Mouse (Mus musculus): ENCODE results near the gene Gstm1. TPM values are rescaled to one million over a fixed set of nuclear protein-coding genes. Genes with fewer than 3 reads are reported as not detected.
"Not testable (repeated sequence)": the region's sequence is repeated elsewhere in the genome, so short reads cannot be mapped to it uniquely, and the experiment has no call there.

Gene Gstm1
- total and polyA plus RNA-seq, 3 experiments: 0.53 TPM; not detected in 2

- DNase-seq (ENCODE audit: low spot score) (no peak), ATAC-seq (ENCODE audit: extremely low read depth, insufficient number of reproducible peaks, low FRiP score, poor library complexity, severe bottlenecking) (no peak)
- Histone ChIP-seq H3K4me3 (ENCODE audit: low read depth, low read length) (no peak overlapping the region), H3K9me3 (replicated peaks) (no peaks in the 10 kb centered on the region), H3K4me1 (ENCODE audit: insufficient read depth, low read depth, low read length) (peaks cover 8% of the 10 kb centered on the region), H3K36me3 (replicated peaks) (no peaks in the 10 kb centered on the region), H3K27me3 (ENCODE audit: insufficient read depth, low read length) (peaks cover 18% of the 10 kb centered on the region)
- TF ChIP-seq GATA1 (IDR thresholded peaks at IDR 0.05; ENCODE audit: borderline replicate concordance, low read length) (no peak), CTCF (IDR thresholded peaks at IDR 0.05; ENCODE audit: low read depth, low read length) (no peak), POLR2AphosphoS5 (IDR thresholded peaks at IDR 0.05; ENCODE audit: insufficient replicate concordance, low read depth, low read length) (no peak), GATA2 (IDR thresholded peaks at IDR 0.05; ENCODE audit: borderline replicate concordance, low read depth, low read length) (no peak)
Measured at GRCm38 (mm10) chr3:108010286-108010685, 7.5 kb downstream of the Gstm1 start.

GRCm38 (mm10) chr3:108002021-108002420, 15.8 kb downstream of the Gstm1 start:
- ATAC-seq (ENCODE audit: extremely low read depth, insufficient number of reproducible peaks, low FRiP score, poor library complexity, severe bottlenecking): no peak
- TF ChIP-seq CTCF (IDR thresholded peaks at IDR 0.05; ENCODE audit: low read depth, low read length): no peak
- peaks cover 12% of the 10 kb centered on the region for H3K27me3 ChIP-seq (ENCODE audit: insufficient read depth, low read length)
- no peak for DNase-seq (ENCODE audit: low spot score)
- no peak overlapping the region for H3K4me3 ChIP-seq (ENCODE audit: low read depth, low read length)
- H3K9me3 ChIP-seq (replicated peaks): no peaks in the 10 kb centered on the region
- H3K36me3 ChIP-seq (replicated peaks): no peaks in the 10 kb centered on the region
- H3K4me1 ChIP-seq (ENCODE audit: insufficient read depth, low read depth, low read length): no peaks in the 10 kb centered on the region

GRCm38 (mm10) chr3:107999491-107999890, 18.3 kb downstream of the Gstm1 start:
- Histone ChIP-seq H3K27me3 (ENCODE audit: insufficient read depth, low read length) (peaks cover 9% of the 10 kb centered on the region; the same call in 1 of the 2 replicates), H3K9me3 (replicated peaks) (peaks cover 4% of the 10 kb centered on the region), H3K4me1 (ENCODE audit: insufficient read depth, low read depth, low read length) (no peaks in the 10 kb centered on the region), H3K4me3 (ENCODE audit: low read depth, low read length) (no peak overlapping the region), H3K36me3 (replicated peaks) (no peaks in the 10 kb centered on the region)
- TF ChIP-seq CTCF (IDR thresholded peaks at IDR 0.05; ENCODE audit: low read depth, low read length): no peak
- TF ChIP-seq GATA1 (IDR thresholded peaks at IDR 0.05; ENCODE audit: borderline replicate concordance, low read length): no peak
- no peak for TF ChIP-seq TAL1 (conservative IDR thresholded peaks at IDR 0.05; ENCODE audit: low read depth, low read length)
- no peak for TF ChIP-seq GATA2 (IDR thresholded peaks at IDR 0.05; ENCODE audit: borderline replicate concordance, low read depth, low read length)
- no peak for TF ChIP-seq POLR2AphosphoS5 (IDR thresholded peaks at IDR 0.05; ENCODE audit: insufficient replicate concordance, low read depth, low read length)
- ATAC-seq (ENCODE audit: extremely low read depth, insufficient number of reproducible peaks, low FRiP score, poor library complexity, severe bottlenecking) (no peak), DNase-seq (ENCODE audit: low spot score) (no peak)

- Histone ChIP-seq H3K4me3 (ENCODE audit: low read depth, low read length) (no peak overlapping the region), H3K9me3 (replicated peaks) (peaks cover 10% of the 10 kb centered on the region), H3K27me3 (ENCODE audit: insufficient read depth, low read length) (peaks cover 7% of the 10 kb centered on the region; the same call in 1 of the 2 replicates), H3K36me3 (replicated peaks) (no peaks in the 10 kb centered on the region), H3K4me1 (ENCODE audit: insufficient read depth, low read depth, low read length) (no peaks in the 10 kb centered on the region)
- DNase-seq (ENCODE audit: low spot score): no peak
- TF ChIP-seq CTCF (IDR thresholded peaks at IDR 0.05; ENCODE audit: low read depth, low read length) (no peak), TAL1 (conservative IDR thresholded peaks at IDR 0.05; ENCODE audit: low read depth, low read length) (no peak), GATA2 (IDR thresholded peaks at IDR 0.05; ENCODE audit: borderline replicate concordance, low read depth, low read length) (no peak), POLR2AphosphoS5 (IDR thresholded peaks at IDR 0.05; ENCODE audit: insufficient replicate concordance, low read depth, low read length) (no peak), GATA1 (IDR thresholded peaks at IDR 0.05; ENCODE audit: borderline replicate concordance, low read length) (no peak)
- ATAC-seq (ENCODE audit: extremely low read depth, insufficient number of reproducible peaks, low FRiP score, poor library complexity, severe bottlenecking): no peak
Measured at GRCm38 (mm10) chr3:107998591-107998990, 19.2 kb downstream of the Gstm1 start.

- H3K9me3 ChIP-seq (replicated peaks): peaks cover 10% of the 10 kb centered on the region
- no peak for DNase-seq (ENCODE audit: low spot score)
- no peaks in the 10 kb centered on the region for H3K36me3 ChIP-seq (replicated peaks)
- no peak overlapping the region for H3K4me3 ChIP-seq (ENCODE audit: low read depth, low read length)
- peaks cover 4% of the 10 kb centered on the region; the same call in 1 of the 2 replicates for H3K27me3 ChIP-seq (ENCODE audit: insufficient read depth, low read length)
- no peaks in the 10 kb centered on the region for H3K4me1 ChIP-seq (ENCODE audit: insufficient read depth, low read depth, low read length)
- ATAC-seq (ENCODE audit: extremely low read depth, insufficient number of reproducible peaks, low FRiP score, poor library complexity, severe bottlenecking): no peak
- TF ChIP-seq GATA1 (IDR thresholded peaks at IDR 0.05; ENCODE audit: borderline replicate concordance, low read length): no peak
- TF ChIP-seq GATA2 (IDR thresholded peaks at IDR 0.05; ENCODE audit: borderline replicate concordance, low read depth, low read length): no peak
- TF ChIP-seq TAL1 (conservative IDR thresholded peaks at IDR 0.05; ENCODE audit: low read depth, low read length): no peak
- no peak for TF ChIP-seq CTCF (IDR thresholded peaks at IDR 0.05; ENCODE audit: low read depth, low read length)
- no peak for TF ChIP-seq POLR2AphosphoS5 (IDR thresholded peaks at IDR 0.05; ENCODE audit: insufficient replicate concordance, low read depth, low read length)
Measured at GRCm38 (mm10) chr3:107996576-107996975, 21.2 kb downstream of the Gstm1 start.

GRCm38 (mm10) chr3:107995974-107996373, 21.8 kb downstream of the Gstm1 start:
- not testable (repeated sequence) for H3K27me3 ChIP-seq (ENCODE audit: insufficient read depth, low read length); H3K36me3 ChIP-seq (replicated peaks); ATAC-seq (ENCODE audit: extremely low read depth, insufficient number of reproducible peaks, low FRiP score, poor library complexity, severe bottlenecking); H3K4me1 ChIP-seq (ENCODE audit: insufficient read depth, low read depth, low read length); H3K9me3 ChIP-seq (replicated peaks); H3K4me3 ChIP-seq (ENCODE audit: low read depth, low read length); DNase-seq (ENCODE audit: low spot score)

- H3K4me1 ChIP-seq (ENCODE audit: insufficient read depth, low read depth, low read length): no peaks in the 10 kb centered on the region
- DNase-seq (ENCODE audit: low spot score) (no peak), ATAC-seq (ENCODE audit: extremely low read depth, insufficient number of reproducible peaks, low FRiP score, poor library complexity, severe bottlenecking) (no peak)
- peaks cover 30% of the 10 kb centered on the region; the same call in 1 of the 2 replicates for H3K27me3 ChIP-seq (ENCODE audit: insufficient read depth, low read length)
- no peak within 1 kb of the TSS for H3K4me3 ChIP-seq (ENCODE audit: low read depth, low read length)
- H3K9me3 ChIP-seq (replicated peaks): no peaks in the 10 kb centered on the region
- no peaks in the 10 kb centered on the region for H3K36me3 ChIP-seq (replicated peaks)
- TF ChIP-seq GATA2 (IDR thresholded peaks at IDR 0.05; ENCODE audit: borderline replicate concordance, low read depth, low read length) (no peak), GATA1 (IDR thresholded peaks at IDR 0.05; ENCODE audit: borderline replicate concordance, low read length) (no peak), POLR2AphosphoS5 (IDR thresholded peaks at IDR 0.05; ENCODE audit: insufficient replicate concordance, low read depth, low read length) (no peak), CTCF (IDR thresholded peaks at IDR 0.05; ENCODE audit: low read depth, low read length) (no peak), TAL1 (conservative IDR thresholded peaks at IDR 0.05; ENCODE audit: low read depth, low read length) (no peak)
Measured at GRCm38 (mm10) chr3:107986041-107986562, 31.7 kb downstream of the Gstm1 start, which contains the start of gene Gstm2. Gstm2 (minus strand) TSS chr3:107986453.

- H3K9me3 ChIP-seq (replicated peaks); H3K4me1 ChIP-seq (ENCODE audit: insufficient read depth, low read depth, low read length); H3K4me3 ChIP-seq (ENCODE audit: low read depth, low read length); H3K36me3 ChIP-seq (replicated peaks); ATAC-seq (ENCODE audit: extremely low read depth, insufficient number of reproducible peaks, low FRiP score, poor library complexity, severe bottlenecking); DNase-seq (ENCODE audit: low spot score): not testable (repeated sequence)
- H3K27me3 ChIP-seq (ENCODE audit: insufficient read depth, low read length): peaks cover 30% of the 10 kb centered on the region; the same call in 1 of the 2 replicates
Measured at GRCm38 (mm10) chr3:107985141-107985540, 32.6 kb downstream of the Gstm1 start.

Measured in G1E (cell line).